Mouse (Mus musculus) kidney, adult 2 months (tissue): ENCODE results near the gene Tradd. TPM values are rescaled to one million over a fixed set of nuclear protein-coding genes. Genes with fewer than 3 reads are reported as not detected.

Source experiments
- DNase-seq: peaks from one replicate; pipeline ENCODE4 v3.0.0; 2021
- H3K27ac ChIP-seq: fragments of 200-500 bp; 2 replicates; pipeline ENCODE4 v1.5.1; 2012; ENCODE audit warnings: low read depth, low read length, control low read depth, inconsistent platforms; ENCODE audit not compliant: insufficient read depth
- H3K27me3 ChIP-seq: fragments of 200-500 bp; replicated peaks from 2 replicates; pipeline ENCODE4 v1.6.1; 2012; ENCODE audit warnings: mild to moderate bottlenecking, moderate library complexity, low read length, inconsistent platforms; ENCODE audit not compliant: control insufficient read depth, insufficient read depth
- H3K36me3 ChIP-seq: fragments of 200-500 bp; 2 replicates; pipeline ENCODE4 v1.6.1; 2012; ENCODE audit warnings: mild to moderate bottlenecking, moderate library complexity, low read length, inconsistent platforms; ENCODE audit not compliant: control insufficient read depth, insufficient read depth
- H3K4me1 ChIP-seq: fragments of 200-500 bp; 2 replicates; pipeline ENCODE4 v1.6.1; 2011; ENCODE audit warnings: low read length; ENCODE audit not compliant: control insufficient read depth, insufficient read depth
- H3K4me3 ChIP-seq: fragments of 200-500 bp; 2 replicates; pipeline ENCODE4 v1.5.1; 2011; ENCODE audit warnings: mild to moderate bottlenecking, low read depth, low read length, control low read depth; ENCODE audit not compliant: insufficient read depth
- CTCF ChIP-seq: fragments of 200-500 bp; conservative IDR thresholded peaks from 2 replicates; pipeline ENCODE4 v1.5.1; 2011; ENCODE audit warnings: low read depth, mild to moderate bottlenecking, control low read depth, low read length, moderate library complexity, mixed read lengths; ENCODE audit not compliant: insufficient read depth, insufficient read length
- POLR2A ChIP-seq: fragments of 200-500 bp; IDR thresholded peaks from one replicate; pipeline ENCODE4 v1.6.1; 2011; ENCODE audit warnings: low read depth, low read length, control low read depth
- WGBS: fragments of 180-500 bp; shearing (Covaris S2); methylation state at CpG from one replicate; pipeline ENCODE4 v1.1.7; 2018; 5-methylcytosine and 5-hydroxymethylcytosine counted together
- polyA plus RNA-seq: library from polyadenylated mRNA; depleted of rRNA; stranded (reverse); fragments of >200 nt; gene quantifications from 2 replicates; pipeline ENCODE4 v1.2.3, GENCODE M21; 2012

Gene Tradd
- polyA plus RNA-seq, 1 experiment: 13.5 TPM

DNA sequence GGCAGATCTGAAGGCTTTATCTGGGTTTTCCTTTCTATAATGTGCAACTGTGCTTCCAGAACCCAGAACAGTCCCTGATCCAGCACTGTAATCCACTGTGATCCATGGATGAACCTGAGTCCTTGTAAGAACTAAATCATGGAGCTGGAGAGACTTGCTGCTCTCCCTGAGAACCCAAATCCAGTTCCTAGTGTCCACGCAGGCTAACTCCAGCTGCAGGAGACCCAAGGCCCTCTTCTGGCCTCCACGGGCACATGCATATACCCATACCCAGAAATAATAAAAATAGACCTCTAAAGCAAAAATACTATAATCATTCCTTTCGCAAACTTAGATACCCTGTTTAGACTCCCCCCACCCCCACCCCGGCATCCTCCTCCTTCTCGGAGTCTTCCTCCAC lies 23.8 kb upstream of the Tradd start:
- Histone ChIP-seq H3K4me1 (peaks cover 7% of the 10 kb centered on the region; the same call in 1 of the 2 replicates), H3K4me3 (no peak overlapping the region)
- no peak for DNase-seq

GRCm38 (mm10) chr8:105286907-105287306 lies 22.5 kb upstream of the Tradd start:
- Histone ChIP-seq H3K27me3 (no peaks in the 10 kb centered on the region), H3K4me3 (no peak overlapping the region), H3K4me1 (peaks cover 7% of the 10 kb centered on the region; the same call in 1 of the 2 replicates), H3K36me3 (no peaks in the 10 kb centered on the region), H3K27ac (no peak overlapping the region)
- no peak for TF ChIP-seq CTCF
- TF ChIP-seq POLR2A: no peak
- DNase-seq: no peak
- WGBS: 90% methylated on average over 4 of the region's 4 CpGs

More for the DNA sequence above, 23.8 kb upstream of the Tradd start:
- TF ChIP-seq POLR2A: no peak
- TF ChIP-seq CTCF: no peak
- Histone ChIP-seq H3K27ac (no peak overlapping the region), H3K36me3 (no peaks in the 10 kb centered on the region), H3K27me3 (no peaks in the 10 kb centered on the region)
- 86% methylated on average over 5 of the region's 5 CpGs for WGBS

DNA sequence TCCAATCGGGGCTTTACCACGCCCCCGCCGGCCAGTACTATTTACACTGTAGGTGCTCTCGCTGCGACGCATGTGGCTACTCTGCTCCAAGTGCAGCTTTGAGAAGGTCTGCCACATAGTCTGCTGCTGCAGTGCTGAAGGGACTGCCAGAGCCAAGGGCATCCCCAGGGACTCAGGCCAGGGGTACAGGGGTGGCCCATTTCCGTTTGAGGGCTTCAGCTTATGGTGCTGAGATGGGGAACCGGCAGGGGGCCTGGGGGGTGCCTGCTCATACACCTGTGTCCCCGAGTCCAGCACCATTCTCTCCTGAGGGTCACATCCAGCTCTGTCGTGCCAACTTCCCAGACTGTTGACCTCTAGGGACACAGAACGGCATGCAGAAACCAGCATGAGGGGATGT lies 21.1 kb upstream of the Tradd start:
- Histone ChIP-seq H3K4me3 (no peak overlapping the region), H3K27me3 (no peaks in the 10 kb centered on the region), H3K4me1 (peaks cover 7% of the 10 kb centered on the region; the same call in 1 of the 2 replicates), H3K27ac (no peak overlapping the region), H3K36me3 (no peaks in the 10 kb centered on the region)
- no peak for DNase-seq
- TF ChIP-seq CTCF: no peak
- no peak for TF ChIP-seq POLR2A
- 70% methylated on average over 12 of the region's 12 CpGs for WGBS

GRCm38 (mm10) chr8:105283074-105283473 lies 18.7 kb upstream of the Tradd start:
- Histone ChIP-seq H3K27me3 (no peaks in the 10 kb centered on the region), H3K27ac (no peak overlapping the region), H3K36me3 (no peaks in the 10 kb centered on the region), H3K4me1 (no peaks in the 10 kb centered on the region; the same call in 1 of the 2 replicates), H3K4me3 (no peak overlapping the region)
- peak; percentile 91 for TF ChIP-seq CTCF
- no peak for TF ChIP-seq POLR2A
- peak; percentile 44 for DNase-seq
- 51% methylated on average over 23 of the region's 23 CpGs for WGBS

- no peak for DNase-seq
- H3K27ac ChIP-seq: no peak overlapping the region
- 94% methylated on average over 4 of the region's 4 CpGs for WGBS
Observed at GRCm38 (mm10) chr8:105282239-105282638, 17.8 kb upstream of the Tradd start.

DNA sequence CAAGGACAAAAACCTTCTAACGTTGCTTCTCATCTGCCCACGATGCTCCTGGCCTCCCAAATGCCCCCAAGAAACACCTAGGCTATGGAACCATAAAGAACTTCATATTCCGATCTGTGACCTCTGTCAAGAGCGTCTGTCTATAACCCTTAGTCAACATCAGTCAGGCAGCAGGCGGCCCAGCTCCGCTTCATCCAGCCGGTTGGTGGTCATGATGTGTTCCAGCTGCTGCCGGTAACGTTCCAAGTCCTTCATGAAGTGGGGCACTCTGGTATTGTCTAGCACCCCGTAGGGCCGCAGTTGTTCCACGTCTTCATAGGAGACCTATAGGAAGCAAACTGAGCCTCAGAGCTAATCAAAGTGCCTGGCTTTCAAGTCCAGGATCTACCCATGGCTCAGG lies 17.4 kb upstream of the Tradd start:
- WGBS: 94% methylated on average over 12 of the region's 12 CpGs
- H3K36me3 ChIP-seq: no peaks in the 10 kb centered on the region
- no peaks in the 10 kb centered on the region; the same call in 1 of the 2 replicates for H3K4me1 ChIP-seq

More at GRCm38 (mm10) chr8:105282239-105282638, 17.8 kb upstream of the Tradd start:
- TF ChIP-seq POLR2A: no peak
- no peak for TF ChIP-seq CTCF
- Histone ChIP-seq H3K27me3 (no peaks in the 10 kb centered on the region), H3K36me3 (no peaks in the 10 kb centered on the region), H3K4me3 (no peak overlapping the region), H3K4me1 (no peaks in the 10 kb centered on the region; the same call in 1 of the 2 replicates)

DNA sequence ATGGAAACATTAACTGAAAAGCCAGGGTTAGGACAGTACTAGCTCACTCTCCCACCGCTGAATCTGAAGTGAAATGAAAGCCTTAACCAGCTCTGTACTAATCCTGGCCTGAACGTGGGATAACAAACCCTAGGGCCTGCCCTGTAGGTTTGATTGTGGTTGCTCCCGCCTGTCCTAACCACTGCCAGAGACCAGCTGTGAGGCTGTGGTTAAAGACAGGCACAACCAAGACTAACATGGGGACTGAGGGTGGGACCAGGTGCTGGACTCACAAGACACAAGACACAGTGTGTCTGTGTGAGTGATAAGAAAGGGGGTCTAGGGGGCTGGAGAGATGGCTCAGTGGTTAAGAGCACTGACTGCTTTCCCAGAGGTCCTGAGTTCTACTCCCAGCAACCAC lies 16.2 kb upstream of the Tradd start:
- Histone ChIP-seq H3K4me3 (no peak overlapping the region), H3K4me1 (no peaks in the 10 kb centered on the region; the same call in 1 of the 2 replicates), H3K27me3 (no peaks in the 10 kb centered on the region), H3K36me3 (no peaks in the 10 kb centered on the region), H3K27ac (no peak overlapping the region)
- WGBS: 82% methylated on average over 3 of the region's 3 CpGs
- no peak for TF ChIP-seq POLR2A
- no peak for TF ChIP-seq CTCF
- no peak for DNase-seq

More for the DNA sequence above, 17.4 kb upstream of the Tradd start:
- TF ChIP-seq CTCF: no peak
- TF ChIP-seq POLR2A: no peak
- DNase-seq: no peak
- no peak overlapping the region for H3K27ac ChIP-seq
- no peaks in the 10 kb centered on the region for H3K27me3 ChIP-seq
- no peak overlapping the region for H3K4me3 ChIP-seq

DNA sequence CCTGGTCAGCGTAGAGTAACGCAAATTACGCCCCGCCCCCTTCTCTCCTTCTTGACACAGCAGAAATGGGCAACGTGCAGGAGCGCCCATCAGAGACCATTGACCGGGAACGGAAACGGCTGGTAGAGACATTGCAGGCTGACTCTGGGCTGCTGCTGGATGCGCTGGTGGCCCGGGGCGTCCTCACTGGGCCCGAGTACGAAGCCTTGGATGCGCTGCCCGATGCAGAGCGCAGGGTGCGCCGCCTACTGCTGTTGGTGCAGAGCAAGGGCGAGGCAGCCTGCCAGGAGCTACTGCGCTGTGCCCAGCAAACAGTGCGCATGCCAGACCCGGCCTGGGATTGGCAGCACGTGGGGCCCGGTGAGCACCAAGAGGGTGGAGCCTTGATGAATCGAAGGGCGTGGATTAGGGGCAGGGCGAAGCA lies 14.5 kb upstream of the Tradd start:
- H3K4me1 ChIP-seq: no peaks in the 10 kb centered on the region; the same call in 1 of the 2 replicates
- no peaks in the 10 kb centered on the region for H3K36me3 ChIP-seq
- DNase-seq: peak; percentile 95
- H3K27me3 ChIP-seq: no peaks in the 10 kb centered on the region
- no peak overlapping the region for H3K27ac ChIP-seq
- peak overlapping the region; percentile 6; the same call in 1 of the 2 replicates for H3K4me3 ChIP-seq
- 4% methylated on average over 28 of the region's 28 CpGs for WGBS
- TF ChIP-seq POLR2A: no peak
- TF ChIP-seq CTCF: peak; percentile 43; the same call in 1 of the 2 replicates
